Mouse (Mus musculus): ENCODE measurements around the gene Acoxl. TPM values are rescaled to one million over a fixed set of nuclear protein-coding genes. Genes with fewer than 3 reads are reported as not detected.

Gene Acoxl
- total RNA-seq, 2 experiments from 2014 or later: not detected

DNA sequence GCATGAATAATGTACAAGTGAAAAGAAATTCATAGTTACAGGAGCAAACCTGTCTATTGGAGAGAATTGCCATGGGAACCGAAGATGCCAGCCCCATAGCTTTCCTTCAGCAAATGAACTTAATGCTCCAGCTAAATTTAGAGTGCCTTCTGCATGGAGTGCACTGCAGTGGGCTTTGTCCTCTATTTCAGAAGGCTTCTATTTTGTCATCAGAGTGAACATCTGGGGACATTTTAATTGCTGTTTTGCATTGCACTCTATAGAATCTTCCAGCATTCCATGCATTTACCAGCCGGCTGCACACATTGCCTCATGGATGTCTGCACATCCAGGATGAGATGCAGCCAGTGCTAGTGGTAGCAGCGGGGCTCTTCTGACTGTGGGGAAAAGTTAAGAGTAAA lies 94.9 kb downstream of the Acoxl start:
- DNase-seq (ENCODE audit: low spot score in 2 of 2): peak; percentile 24 to 49

DNA sequence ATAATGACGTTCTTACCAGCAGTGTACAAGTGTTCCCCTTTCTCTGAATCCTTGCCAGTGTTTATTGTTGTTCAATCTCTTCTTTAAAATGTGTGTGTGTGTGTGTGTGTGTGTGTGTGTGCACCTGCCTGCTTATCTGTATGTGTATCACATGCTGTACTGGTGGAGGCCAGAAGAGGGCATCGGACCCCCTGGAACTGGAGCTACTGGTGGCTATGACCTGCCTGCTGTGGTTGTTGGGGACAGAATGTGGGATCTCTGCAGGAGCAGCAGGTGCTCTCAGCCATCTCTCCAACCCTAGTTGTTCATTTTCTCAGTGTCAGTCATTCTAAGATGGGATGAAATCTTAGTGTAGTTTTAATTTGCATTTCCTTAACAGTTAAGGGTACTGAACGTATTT lies 98.4 kb downstream of the Acoxl start:
- DNase-seq (ENCODE audit: low spot score in 2 of 2): no peak

GRCm38 (mm10) chr2:127939206-127939605 lies 100.5 kb downstream of the Acoxl start:
- no peak for DNase-seq (ENCODE audit: low spot score in 2 of 2)

DNA sequence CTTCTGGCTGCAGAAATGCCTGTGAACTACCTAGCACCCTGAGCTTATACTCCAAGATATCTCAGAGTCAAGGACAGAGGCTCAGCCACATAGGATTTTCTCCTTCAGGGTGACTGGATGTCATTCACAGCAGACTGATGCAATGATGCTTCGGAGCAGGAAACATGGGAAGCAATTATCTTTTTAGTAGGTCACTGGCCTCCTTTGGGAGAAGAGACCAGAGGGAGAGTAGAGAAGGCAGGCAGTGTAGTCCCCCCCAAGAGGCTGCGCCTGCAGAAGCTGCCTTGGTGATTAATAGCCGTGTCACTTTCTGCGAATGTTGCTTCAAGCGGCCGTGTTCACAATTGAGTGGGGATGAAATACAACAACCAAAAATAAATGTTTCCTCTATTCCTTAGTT lies 121.9 kb downstream of the Acoxl start:
- no peak for DNase-seq (ENCODE audit: low spot score in 2 of 2)

GRCm38 (mm10) chr2:127961154-127961553 lies 122.5 kb downstream of the Acoxl start:
- DNase-seq (ENCODE audit: low spot score in 2 of 2): peak; percentile 33 to 39

DNA sequence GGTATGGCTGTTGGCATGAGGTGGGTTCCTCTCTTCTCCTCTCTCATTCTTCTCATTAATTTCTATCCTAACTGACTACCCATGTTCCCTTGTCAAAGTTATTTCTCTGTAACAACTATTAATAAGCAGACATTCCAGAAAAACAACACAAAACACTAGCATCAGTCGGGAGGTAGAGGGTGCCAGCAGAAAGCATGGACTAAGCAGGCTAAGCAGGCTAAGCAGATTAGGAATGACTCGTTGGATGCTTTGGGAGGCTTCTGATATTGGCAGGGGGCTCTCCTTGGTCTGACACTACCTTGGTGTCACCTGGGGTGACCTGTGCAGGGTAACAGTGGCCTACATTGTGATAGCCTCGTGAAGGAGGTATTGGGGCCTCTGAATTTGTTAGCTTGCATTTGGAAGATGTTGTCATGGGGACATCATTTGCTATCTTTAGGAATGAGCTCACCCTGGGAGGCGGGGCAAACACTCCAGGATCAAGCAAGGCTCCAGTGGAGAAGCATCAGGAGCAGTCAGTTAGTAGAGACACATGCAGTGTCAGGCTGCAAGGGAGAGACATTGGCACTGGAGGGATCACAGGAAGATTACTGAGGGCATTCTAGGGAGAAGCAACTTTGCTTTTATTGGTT lies 123.2 kb downstream of the Acoxl start:
- DNase-seq (ENCODE audit: low spot score in 2 of 2): peak; percentile 61 to 64

- DNase-seq (ENCODE audit: low spot score in 2 of 2): no peak
These were observed 130.3 kb downstream of the Acoxl start for GRCm38 (mm10) chr2:127968944-127969343.

DNA sequence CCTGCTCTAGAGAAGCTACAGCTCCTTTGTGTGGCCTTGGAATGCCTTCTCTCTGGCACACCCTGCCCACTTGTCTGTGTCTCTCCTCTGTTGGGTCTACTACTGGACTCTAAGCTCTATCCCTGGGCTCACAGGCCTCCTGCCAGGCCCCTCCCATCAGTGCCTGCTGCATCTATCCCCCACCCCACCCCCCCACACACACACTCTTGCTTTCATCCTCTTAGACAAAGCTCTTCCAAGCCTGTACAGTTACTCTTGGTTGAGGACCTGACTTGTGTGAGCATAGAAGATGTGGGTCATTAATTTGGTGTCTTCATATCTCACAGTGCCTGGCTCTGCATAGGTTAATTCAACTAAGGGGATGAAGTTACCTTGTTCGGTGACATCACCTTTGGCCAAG lies 137.6 kb downstream of the Acoxl start:
- DNase-seq (ENCODE audit: low spot score in 2 of 2): no peak

GRCm38 (mm10) chr2:127978601-127979230 lies 140.0 kb downstream of the Acoxl start:
- DNase-seq (ENCODE audit: low spot score in 2 of 2): no peak

DNA sequence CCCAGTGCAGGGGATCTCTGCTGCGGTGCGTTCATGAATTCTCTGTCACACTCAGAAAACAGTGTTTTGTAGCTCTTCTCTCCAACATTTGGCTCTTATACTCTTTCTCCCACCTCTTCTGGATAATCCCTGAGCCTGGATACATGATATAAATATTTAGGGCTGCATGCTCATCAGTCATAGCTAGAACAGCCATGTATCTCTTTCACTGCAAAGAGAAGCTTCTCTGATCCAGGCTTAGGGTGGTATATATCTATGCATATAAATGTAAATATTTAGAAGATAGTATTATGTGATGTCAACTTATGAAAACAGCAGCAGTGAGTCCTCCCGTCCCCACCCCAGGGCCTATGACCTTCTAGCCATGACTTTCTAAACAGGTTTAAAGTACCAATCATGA lies 143.9 kb downstream of the Acoxl start:
- no peak for DNase-seq (ENCODE audit: low spot score in 2 of 2)

DNA sequence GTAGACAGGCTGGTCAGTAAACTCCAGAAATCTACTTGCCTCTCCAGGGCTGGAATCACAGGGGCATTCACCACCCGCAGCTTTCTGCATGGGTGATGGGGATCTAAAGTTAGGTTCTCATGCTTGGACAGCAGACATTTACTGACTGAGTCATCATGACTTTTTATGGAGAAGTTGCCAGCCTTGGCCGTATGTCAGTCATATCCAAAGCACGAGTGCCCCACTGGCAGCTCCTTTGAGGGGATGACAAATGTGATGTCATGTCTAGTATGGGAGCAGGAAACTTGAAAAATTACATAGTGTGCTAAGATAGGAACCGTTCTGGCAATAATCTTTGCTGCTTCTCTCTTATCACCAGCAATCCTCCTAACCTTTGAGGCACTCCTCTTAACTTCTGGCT lies 144.6 kb downstream of the Acoxl start:
- DNase-seq (ENCODE audit: low spot score in 2 of 2): no peak

DNA sequence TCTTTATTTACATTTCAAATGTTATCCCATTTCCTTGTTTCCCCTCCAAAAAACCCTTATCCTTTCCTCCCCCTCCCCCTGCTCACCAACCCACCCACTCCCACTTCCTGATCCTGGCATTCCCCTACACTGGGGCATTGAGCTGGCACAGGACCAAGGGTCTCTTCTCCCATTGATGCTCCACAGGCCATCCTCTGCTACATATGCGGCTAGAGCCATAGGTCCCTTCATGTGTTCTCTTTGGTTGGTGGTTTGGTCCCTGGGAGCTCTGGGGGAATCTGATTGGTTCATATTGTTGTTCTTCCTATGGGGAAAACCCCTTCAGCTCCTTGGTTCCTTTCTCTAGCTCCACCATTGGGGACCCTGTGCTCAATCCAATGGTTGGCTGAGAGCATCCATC lies 145.3 kb downstream of the Acoxl start:
- no peak for DNase-seq (ENCODE audit: low spot score in 2 of 2)

DNA sequence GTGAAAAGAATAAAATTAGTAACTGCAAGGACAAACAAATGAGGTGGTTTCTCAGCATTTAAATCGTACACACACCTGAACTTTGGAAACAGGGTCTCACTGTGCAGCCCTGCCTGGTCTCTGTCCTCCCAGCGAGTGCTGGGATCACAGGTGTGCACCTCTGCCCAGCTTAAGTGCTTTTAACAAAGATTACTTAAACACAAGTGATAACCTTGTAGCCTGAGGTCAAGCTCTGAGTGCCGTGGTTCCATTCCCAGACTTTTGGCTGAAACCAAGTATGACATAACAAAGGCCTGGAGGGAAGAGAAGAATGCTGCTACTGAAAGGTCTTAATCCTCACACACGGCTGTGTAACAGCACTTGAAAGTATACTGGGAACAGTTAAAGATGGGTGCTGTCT lies 149.0 kb downstream of the Acoxl start:
- DNase-seq (ENCODE audit: low spot score in 2 of 2): no peak

DNA sequence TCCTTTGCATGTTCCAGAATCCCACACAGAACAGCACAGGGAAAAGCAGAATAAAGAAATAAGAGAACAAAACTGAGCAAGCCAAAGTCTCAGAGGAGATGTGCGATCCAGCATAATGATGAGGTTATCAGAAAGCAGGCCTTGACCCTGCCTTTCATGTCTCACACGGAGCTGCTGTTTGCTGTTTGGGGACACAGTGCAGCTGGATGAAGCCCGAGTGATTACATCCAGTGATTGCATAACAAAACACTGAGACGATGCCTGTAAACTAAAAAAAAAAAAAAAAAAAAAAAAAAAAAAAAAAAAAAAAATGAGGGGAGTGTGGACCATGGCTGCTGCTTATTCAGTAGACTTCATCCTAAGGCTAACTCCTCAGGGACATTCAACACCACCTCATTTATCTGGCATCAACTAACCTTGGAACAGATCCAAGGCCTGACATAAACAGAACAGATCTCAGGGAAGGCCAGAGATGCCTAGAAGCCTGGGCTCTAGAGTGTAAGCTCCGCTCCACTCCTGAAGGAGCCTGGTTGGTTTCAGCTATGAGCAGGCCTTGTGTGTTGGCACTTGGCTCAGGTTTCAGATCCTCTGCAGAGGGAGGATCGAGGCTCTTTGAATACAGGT lies 152.3 kb downstream of the Acoxl start:
- DNase-seq (ENCODE audit: low spot score in 2 of 2): no peak

- DNase-seq (ENCODE audit: low spot score in 2 of 2): no peak
These were observed 153.0 kb downstream of the Acoxl start for GRCm38 (mm10) chr2:127991656-127992055.

- DNase-seq (ENCODE audit: low spot score in 2 of 2): no peak
These were observed 170.2 kb downstream of the Acoxl start for GRCm38 (mm10) chr2:128008662-128009423.

DNA sequence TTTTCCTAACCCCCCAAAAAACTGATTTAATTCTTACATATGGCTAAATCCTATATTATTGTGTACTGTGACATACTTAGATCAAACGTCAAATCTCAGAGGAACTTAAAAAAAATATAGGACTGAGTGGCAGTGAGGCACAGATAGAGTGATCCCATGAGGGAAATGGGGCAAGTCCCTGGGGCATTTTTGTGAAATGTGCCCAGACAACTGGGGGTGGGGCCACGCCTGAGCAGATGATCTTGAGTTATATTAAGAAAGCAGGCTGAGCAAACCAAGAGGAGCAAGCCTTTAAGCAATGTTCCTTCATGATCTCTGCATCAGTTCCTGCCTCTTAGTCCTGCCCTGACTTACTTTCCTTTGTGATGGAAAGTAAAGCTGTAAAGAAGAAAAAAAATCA lies 175.9 kb downstream of the Acoxl start:
- DNase-seq (ENCODE audit: low spot score in 2 of 2): no peak

DNA sequence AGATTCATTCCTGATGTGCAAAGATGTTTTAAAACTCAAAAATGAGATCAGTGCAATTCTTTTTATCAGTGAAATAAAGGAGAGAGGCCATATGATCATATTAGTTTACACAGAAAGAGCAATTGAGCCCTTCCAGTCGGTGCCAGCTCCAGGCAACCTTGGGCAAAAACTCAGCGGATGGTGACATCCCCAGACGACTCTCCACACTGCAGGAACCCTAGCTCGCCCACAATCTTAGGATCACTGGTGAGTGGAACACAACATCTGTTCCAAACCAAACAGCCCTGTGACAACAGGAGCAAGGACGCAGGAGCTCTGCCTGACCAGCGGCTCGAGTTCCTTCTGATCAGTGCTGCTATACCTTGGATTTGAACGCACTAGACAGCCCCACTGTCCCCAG lies 176.9 kb downstream of the Acoxl start:
- no peak for DNase-seq (ENCODE audit: low spot score in 2 of 2)

GRCm38 (mm10) chr2:128020039-128020907 lies 181.6 kb downstream of the Acoxl start:
- DNase-seq (ENCODE audit: low spot score in 2 of 2): no peak

DNA sequence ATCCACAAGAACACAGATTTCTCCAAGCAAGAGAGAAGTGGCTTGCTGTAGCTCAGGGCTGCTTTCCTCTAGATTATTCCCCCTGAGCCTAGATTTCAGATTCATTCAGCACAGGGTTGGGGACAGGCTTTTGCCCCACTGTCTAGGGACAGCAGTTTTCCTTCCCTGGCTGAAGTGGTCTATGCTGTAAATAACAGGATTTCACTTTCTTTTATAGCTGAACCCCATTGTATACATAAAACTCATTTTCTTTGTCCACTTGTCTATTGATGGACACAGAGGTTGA lies 182.2 kb downstream of the Acoxl start:
- no peak for DNase-seq (ENCODE audit: low spot score in 2 of 2)

GRCm38 (mm10) chr2:128023855-128024254 lies 185.2 kb downstream of the Acoxl start:
- DNase-seq (ENCODE audit: low spot score in 2 of 2): no peak

All from layer of hippocampus, postnatal 14 days (tissue).